Mouse (Mus musculus) kidney, embryonic 14.5 days (tissue): Measurements from ENCODE around the gene Hist1h2bb. TPM values are rescaled to one million over a fixed set of nuclear protein-coding genes. Genes with fewer than 3 reads are reported as not detected.
"Not testable (repeated sequence)": the region's sequence is repeated elsewhere in the genome, so short reads cannot be mapped to it uniquely, and the experiment has no call there.

Source experiments
- ATAC-seq: fragments of 200-750 bp; cut with Nextera tagmentation; 2 replicates; pipeline ENCODE4 v1.8.0; 2017; ENCODE audit warnings: moderate number of reproducible peaks, mild to moderate bottlenecking, moderate TSS enrichment, moderate library complexity; ENCODE audit not compliant: low FRiP score, low TSS enrichment
- H3K27ac ChIP-seq: fragments of 300-500 bp; sonication (generic); 2 replicates; pipeline ENCODE4 v1.5.1; 2014; ENCODE audit warnings: low read depth, mild to moderate bottlenecking, low read length, moderate library complexity, mixed read lengths
- H3K27me3 ChIP-seq: fragments of 300-500 bp; sonication (generic); 2 replicates; pipeline ENCODE4 v1.6.1; 2014; ENCODE audit warnings: mild to moderate bottlenecking, low read length; ENCODE audit not compliant: control insufficient read depth, insufficient read depth
- H3K36me3 ChIP-seq: fragments of 300-500 bp; sonication (generic); 2 replicates; pipeline ENCODE4 v1.6.1; 2014; ENCODE audit warnings: low read length, mixed read lengths; ENCODE audit not compliant: control insufficient read depth, insufficient read depth
- H3K4me1 ChIP-seq: fragments of 300-500 bp; sonication (generic); 2 replicates; pipeline ENCODE4 v1.6.1; 2014; ENCODE audit warnings: low read length, mixed read lengths; ENCODE audit not compliant: control insufficient read depth, insufficient read depth
- H3K4me2 ChIP-seq: fragments of 300-500 bp; sonication (generic); replicated peaks from 2 replicates; pipeline ENCODE4 v1.6.1; 2014; ENCODE audit warnings: low read depth, mild to moderate bottlenecking, low read length
- H3K4me3 ChIP-seq: fragments of 300-500 bp; sonication (generic); 2 replicates; pipeline ENCODE4 v1.5.1; 2014; ENCODE audit warnings: mild to moderate bottlenecking, low read length
- H3K9ac ChIP-seq: fragments of 300-500 bp; sonication (generic); 2 replicates; pipeline ENCODE4 v1.6.1; 2014; ENCODE audit warnings: low read depth, mild to moderate bottlenecking, low read length, moderate library complexity
- H3K9me3 ChIP-seq: fragments of 300-500 bp; sonication (generic); 2 replicates; pipeline ENCODE4 v1.6.1; 2016; ENCODE audit warnings: low read length; ENCODE audit not compliant: control insufficient read depth
- WGBS: fragments of 180-500 bp; shearing (Covaris S2); extraction: QIAGEN DNeasy Blood & Tissue Kit; methylation state at CpG from one replicate; pipeline ENCODE4 v1.1.7; 2014; 5-methylcytosine and 5-hydroxymethylcytosine counted together
- polyA plus RNA-seq: library from polyadenylated mRNA; unstranded; fragments of >200 nt; fragmentation: Nextera tagmentation; extraction: Ambion mirVana; gene quantifications from 2 replicates; pipeline ENCODE4 v1.2.1, GENCODE M21; 2014

Gene Hist1h2bb
- polyA plus RNA-seq, 1 experiment from 2014 or later, result 2.7 TPM

GRCm38 (mm10) chr13:23744421-23745380 is 1.8 kb upstream of the Hist1h2bb start:
- no peaks in the 10 kb centered on the region for H3K36me3 ChIP-seq
- peaks cover 21% of the 10 kb centered on the region; the same call in 1 of the 2 replicates for H3K4me1 ChIP-seq
- peak overlapping the region; percentile 75 for H3K9ac ChIP-seq
- H3K4me2 ChIP-seq, result peak overlapping the region; percentile 67
- no peak for ATAC-seq
- peak overlapping the region; percentile 41 for H3K4me3 ChIP-seq
- 2% methylated on average over 13 of the region's 36 CpGs for WGBS
- H3K9me3 ChIP-seq, result no peaks in the 10 kb centered on the region
- peak overlapping the region; percentile 98 for H3K27ac ChIP-seq
- H3K27me3 ChIP-seq, result no peaks in the 10 kb centered on the region

GRCm38 (mm10) chr13:23745381-23746161 is 963 bp upstream of the Hist1h2bb start, which contains the start of gene Hist1h3c:
TSS of gene Hist1h3c (minus strand) at chr13:23745602.
- Histone ChIP-seq H3K9me3 (no peaks in the 10 kb centered on the region), H3K9ac (peak within 1 kb of the TSS; percentile 75), H3K36me3 (no peaks in the 10 kb centered on the region), H3K27me3 (no peaks in the 10 kb centered on the region), H3K4me2 (peak within 1 kb of the TSS; percentile 67), H3K4me3 (peak within 1 kb of the TSS; percentile 45), H3K27ac (peak within 1 kb of the TSS; percentile 98), H3K4me1 (peaks cover 18% of the 10 kb centered on the region; the same call in 1 of the 2 replicates)
- ATAC-seq, result peak; percentile 75
- 1% methylated on average over 21 of the region's 28 CpGs for WGBS

DNA sequence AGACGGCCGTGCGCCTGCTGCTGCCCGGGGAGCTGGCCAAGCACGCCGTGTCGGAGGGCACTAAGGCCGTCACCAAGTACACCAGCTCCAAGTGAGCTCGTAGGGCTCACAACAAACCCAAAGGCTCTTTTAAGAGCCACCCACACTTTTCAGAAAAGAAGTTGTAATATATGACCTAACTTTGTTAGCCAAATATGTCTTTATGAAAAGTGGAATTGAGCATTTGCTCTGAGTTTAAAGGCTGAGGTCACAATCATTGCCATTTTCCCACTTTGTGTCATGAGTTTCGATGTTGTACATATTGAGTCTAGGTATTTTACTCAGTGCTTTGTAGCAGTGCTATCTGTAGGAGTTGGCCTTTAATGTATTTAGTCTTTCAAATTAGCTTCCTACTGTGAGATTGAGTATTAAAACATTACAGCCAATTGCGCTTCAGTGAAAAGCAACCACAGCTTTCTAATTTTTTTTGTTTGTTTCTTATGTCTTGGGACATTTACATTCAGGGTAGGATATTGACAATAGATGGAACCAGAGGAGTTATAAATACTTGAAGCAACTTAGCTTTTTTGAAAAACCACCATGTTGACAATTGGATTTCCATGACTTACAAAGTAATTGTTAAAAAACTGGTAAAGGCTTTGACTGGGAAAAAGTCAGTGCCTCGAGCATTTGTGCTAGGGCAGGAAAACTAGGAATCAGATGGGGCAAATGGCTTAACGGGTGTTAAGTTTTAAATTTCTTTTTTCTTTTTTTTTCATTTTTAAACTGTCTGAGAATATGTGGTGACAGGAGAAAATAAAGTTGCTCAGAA is 752 bp downstream of the Hist1h2bb start:
- 6% methylated on average over 10 of the region's 13 CpGs for WGBS
- 0 out of 2 replicates have a peak, but pooled peaks have one; percentile 1 for ATAC-seq
- Histone ChIP-seq H3K4me3 (peak overlapping the region; percentile 45), H3K9me3 (no peaks in the 10 kb centered on the region), H3K4me2 (peak overlapping the region; percentile 67), H3K4me1 (peaks cover 14% of the 10 kb centered on the region; the same call in 1 of the 2 replicates), H3K36me3 (no peaks in the 10 kb centered on the region), H3K27me3 (no peaks in the 10 kb centered on the region), H3K9ac (peak overlapping the region; percentile 56), H3K27ac (peak overlapping the region; percentile 98)

DNA sequence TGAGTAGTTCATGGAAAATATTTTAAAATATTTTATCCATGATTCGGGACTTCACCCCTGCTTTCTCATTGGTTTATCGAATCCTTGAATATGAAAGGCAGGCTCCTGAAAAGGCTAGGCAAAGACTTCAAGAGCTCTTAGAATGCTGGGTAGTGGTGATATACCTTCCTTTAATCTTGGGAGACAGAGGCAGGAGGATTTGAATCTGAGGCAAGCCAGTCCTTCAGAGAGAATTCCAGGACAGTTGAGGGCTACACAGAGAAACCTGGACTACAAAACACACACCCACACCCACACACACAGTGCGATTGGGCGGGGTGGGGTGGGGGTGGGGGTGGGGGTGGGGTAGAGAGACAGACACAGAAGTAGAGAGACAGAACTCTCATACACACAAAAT is 1.4 kb downstream of the Hist1h2bb start:
- Histone ChIP-seq H3K4me1 (peaks cover 14% of the 10 kb centered on the region; the same call in 1 of the 2 replicates), H3K27ac (peak overlapping the region; percentile 98), H3K9me3 (no peaks in the 10 kb centered on the region), H3K4me3 (peak overlapping the region; percentile 45; the same call in 1 of the 2 replicates), H3K36me3 (no peaks in the 10 kb centered on the region), H3K9ac (peak overlapping the region; percentile 56; the same call in 1 of the 2 replicates), H3K27me3 (no peaks in the 10 kb centered on the region), H3K4me2 (peak overlapping the region; percentile 67)
- 10% methylated on average over 4 of the region's 4 CpGs for WGBS
- ATAC-seq, result no peak

DNA sequence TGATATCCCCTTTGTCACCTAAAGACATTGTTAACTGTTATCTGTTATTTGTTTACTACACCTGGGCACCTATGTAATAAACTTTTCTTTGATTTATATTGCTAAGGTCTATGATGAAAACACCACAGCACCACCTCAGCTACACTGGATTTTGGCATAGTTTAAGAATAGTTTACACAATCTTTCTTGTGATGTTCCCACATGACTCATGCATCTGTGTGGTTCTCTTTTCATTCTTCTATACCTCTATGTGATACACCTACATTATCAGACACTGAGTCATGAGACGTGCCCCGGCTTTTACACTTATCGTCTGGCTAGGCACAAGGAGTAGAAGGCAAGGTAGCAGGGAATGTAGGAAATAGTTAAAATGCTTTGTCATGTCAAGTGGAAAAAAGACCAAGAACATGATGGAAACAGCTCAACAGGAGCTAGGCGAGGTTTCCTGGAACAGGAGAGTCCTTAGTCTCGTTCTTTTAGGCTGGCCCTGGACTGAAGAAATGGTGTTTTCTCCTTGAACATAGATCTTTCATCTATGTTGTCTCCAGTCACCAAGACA is 3.1 kb downstream of the Hist1h2bb start:
- Histone ChIP-seq H3K36me3 (no peaks in the 10 kb centered on the region), H3K27ac (peak overlapping the region; percentile 92), H3K4me1 (peaks cover 8% of the 10 kb centered on the region; the same call in 1 of the 2 replicates), H3K4me3 (no peak overlapping the region), H3K4me2 (no peak overlapping the region), H3K9me3 (no peaks in the 10 kb centered on the region), H3K9ac (no peak overlapping the region), H3K27me3 (no peaks in the 10 kb centered on the region)
- no peak for ATAC-seq
- 85% methylated on average over 5 of the region's 5 CpGs for WGBS

DNA sequence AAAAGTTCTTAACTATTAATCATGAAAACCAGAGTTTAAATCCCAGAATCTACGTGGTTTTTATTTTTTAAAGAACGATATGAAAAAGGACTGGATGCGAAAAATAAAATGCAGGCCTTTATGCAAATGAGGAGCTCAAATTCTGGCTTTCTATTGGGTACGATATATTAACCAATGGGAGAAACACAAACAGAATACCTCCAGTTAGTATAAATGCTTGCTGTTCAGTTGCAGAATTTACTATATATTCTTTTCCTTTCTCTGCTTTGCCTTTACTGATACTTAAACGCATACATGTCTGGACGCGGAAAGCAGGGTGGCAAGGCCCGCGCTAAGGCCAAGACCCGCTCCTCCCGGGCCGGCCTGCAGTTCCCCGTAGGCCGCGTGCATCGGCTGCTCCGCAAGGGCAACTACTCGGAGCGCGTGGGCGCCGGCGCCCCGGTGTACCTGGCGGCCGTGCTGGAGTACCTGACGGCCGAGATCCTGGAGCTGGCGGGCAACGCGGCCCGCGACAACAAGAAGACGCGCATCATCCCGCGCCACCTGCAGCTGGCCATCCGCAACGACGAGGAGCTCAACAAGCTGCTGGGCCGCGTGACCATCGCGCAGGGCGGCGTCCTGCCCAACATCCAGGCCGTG is 4.4 kb downstream of the Hist1h2bb start, which contains the start of gene Hist1h2ab:
Hist1h2ab (plus strand) TSS at position 288 of the 639 bp plus-strand sequence.
- peak within 1 kb of the TSS; percentile 97 for H3K27ac ChIP-seq
- WGBS, result under 1% methylated on average over 25 of the region's 47 CpGs
- peak within 1 kb of the TSS; percentile 70 for H3K9ac ChIP-seq
- not testable (repeated sequence) for H3K27me3 ChIP-seq, H3K9me3 ChIP-seq, H3K4me1 ChIP-seq, H3K36me3 ChIP-seq
- H3K4me2 ChIP-seq, result peak within 1 kb of the TSS; percentile 53
- peak; percentile 50; the same call in 1 of the 2 replicates for ATAC-seq
- peak within 1 kb of the TSS; percentile 44 for H3K4me3 ChIP-seq

- Histone ChIP-seq H3K27ac (peak overlapping the region; percentile 97), H3K9me3 (no peaks in the 10 kb centered on the region), H3K36me3 (no peaks in the 10 kb centered on the region), H3K4me1 (0 out of 2 replicates have a peak, but pooled peaks cover 8% of the 10 kb centered on the region), H3K9ac (peak overlapping the region; percentile 70), H3K4me2 (peak overlapping the region; percentile 53), H3K4me3 (peak overlapping the region; percentile 44), H3K27me3 (no peaks in the 10 kb centered on the region)
- peak; percentile 28; the same call in 1 of the 2 replicates for ATAC-seq
- WGBS, result 1% methylated on average over 11 of the region's 11 CpGs
Measured at GRCm38 (mm10) chr13:23751478-23751956, 5.0 kb downstream of the Hist1h2bb start.
